Mouse (Mus musculus): ENCODE measurements around the gene Caskin2. TPM values are rescaled to one million over a fixed set of nuclear protein-coding genes. Genes with fewer than 3 reads are reported as not detected.

The Caskin2 gene
- polyA plus RNA-seq, 1 experiment: 52.6 TPM

GRCm38 (mm10) chr11:115775821-115776665 lies 37.4 kb downstream of the Caskin2 start:
- no peaks in the 10 kb centered on the region for H3K27me3 ChIP-seq (ENCODE audit: control insufficient read depth, insufficient read depth, low read length)
- H3K27ac ChIP-seq (ENCODE audit: insufficient read depth, low read depth, low read length): no peak overlapping the region
- H3K4me3 ChIP-seq (ENCODE audit: low read depth, low read length): no peak overlapping the region
- TF ChIP-seq POLR2A (IDR thresholded peaks at IDR 0.05; ENCODE audit: low read depth, low read length) (no peak), CTCF (IDR thresholded peaks at IDR 0.05; ENCODE audit: extremely low read depth, insufficient read length, insufficient replicate concordance, low read depth, low read length) (no peak)
- 76% methylated on average over 18 of the region's 18 CpGs for WGBS
- H3K4me1 ChIP-seq (ENCODE audit: control insufficient read depth, insufficient read depth, insufficient read length, low read length): peaks cover 25% of the 10 kb centered on the region
- no peaks in the 10 kb centered on the region for H3K36me3 ChIP-seq (ENCODE audit: control insufficient read depth, insufficient read depth, low read length)

- no peaks in the 10 kb centered on the region for H3K36me3 ChIP-seq (ENCODE audit: control insufficient read depth, insufficient read depth, low read length)
- TF ChIP-seq POLR2A (IDR thresholded peaks at IDR 0.05; ENCODE audit: low read depth, low read length) (no peak), CTCF (IDR thresholded peaks at IDR 0.05; ENCODE audit: extremely low read depth, insufficient read length, insufficient replicate concordance, low read depth, low read length) (no peak)
- peaks cover 16% of the 10 kb centered on the region for H3K4me1 ChIP-seq (ENCODE audit: control insufficient read depth, insufficient read depth, insufficient read length, low read length)
- no peaks in the 10 kb centered on the region for H3K27me3 ChIP-seq (ENCODE audit: control insufficient read depth, insufficient read depth, low read length)
- H3K4me3 ChIP-seq (ENCODE audit: low read depth, low read length): no peak overlapping the region
- H3K27ac ChIP-seq (ENCODE audit: insufficient read depth, low read depth, low read length): no peak overlapping the region
- WGBS: 73% methylated on average over 4 of the region's 4 CpGs
Observed at GRCm38 (mm10) chr11:115774653-115775052, 38.8 kb downstream of the Caskin2 start.

- no peak overlapping the region for H3K27ac ChIP-seq (ENCODE audit: insufficient read depth, low read depth, low read length)
- no peaks in the 10 kb centered on the region; the same call in 1 of the 2 replicates for H3K4me1 ChIP-seq (ENCODE audit: control insufficient read depth, insufficient read depth, insufficient read length, low read length)
- no peaks in the 10 kb centered on the region for H3K27me3 ChIP-seq (ENCODE audit: control insufficient read depth, insufficient read depth, low read length)
- no peaks in the 10 kb centered on the region for H3K36me3 ChIP-seq (ENCODE audit: control insufficient read depth, insufficient read depth, low read length)
- TF ChIP-seq CTCF (IDR thresholded peaks at IDR 0.05; ENCODE audit: extremely low read depth, insufficient read length, insufficient replicate concordance, low read depth, low read length) (no peak), POLR2A (IDR thresholded peaks at IDR 0.05; ENCODE audit: low read depth, low read length) (no peak)
- H3K4me3 ChIP-seq (ENCODE audit: low read depth, low read length): no peak overlapping the region
- WGBS: 81% methylated on average over 3 of the region's 3 CpGs
Observed at GRCm38 (mm10) chr11:115768896-115769295, 44.5 kb downstream of the Caskin2 start.

- Histone ChIP-seq H3K36me3 (ENCODE audit: control insufficient read depth, insufficient read depth, low read length) (no peaks in the 10 kb centered on the region), H3K27me3 (ENCODE audit: control insufficient read depth, insufficient read depth, low read length) (no peaks in the 10 kb centered on the region), H3K4me1 (ENCODE audit: control insufficient read depth, insufficient read depth, insufficient read length, low read length) (no peaks in the 10 kb centered on the region; the same call in 1 of the 2 replicates), H3K4me3 (ENCODE audit: low read depth, low read length) (peak overlapping the region; percentile 94; the same call in 1 of the 2 replicates), H3K27ac (ENCODE audit: insufficient read depth, low read depth, low read length) (peak overlapping the region; percentile 75)
- TF ChIP-seq POLR2A (IDR thresholded peaks at IDR 0.05; ENCODE audit: low read depth, low read length): no peak
- TF ChIP-seq CTCF (IDR thresholded peaks at IDR 0.05; ENCODE audit: extremely low read depth, insufficient read length, insufficient replicate concordance, low read depth, low read length): no peak
- WGBS: 50% methylated on average over 8 of the region's 8 CpGs
Observed at GRCm38 (mm10) chr11:115766981-115767380, 46.5 kb downstream of the Caskin2 start.

- H3K36me3 ChIP-seq (ENCODE audit: control insufficient read depth, insufficient read depth, low read length): no peaks in the 10 kb centered on the region
- TF ChIP-seq POLR2A (IDR thresholded peaks at IDR 0.05; ENCODE audit: low read depth, low read length): no peak
- TF ChIP-seq CTCF (IDR thresholded peaks at IDR 0.05; ENCODE audit: extremely low read depth, insufficient read length, insufficient replicate concordance, low read depth, low read length): no peak
Observed at GRCm38 (mm10) chr11:115766356-115766943, 47.0 kb downstream of the Caskin2 start.

GRCm38 (mm10) chr11:115765607-115766141 lies 47.8 kb downstream of the Caskin2 start:
- TF ChIP-seq CTCF (IDR thresholded peaks at IDR 0.05; ENCODE audit: extremely low read depth, insufficient read length, insufficient replicate concordance, low read depth, low read length) (no peak), POLR2A (IDR thresholded peaks at IDR 0.05; ENCODE audit: low read depth, low read length) (no peak)
- H3K4me3 ChIP-seq (ENCODE audit: low read depth, low read length): peak overlapping the region; percentile 94
- H3K36me3 ChIP-seq (ENCODE audit: control insufficient read depth, insufficient read depth, low read length): no peaks in the 10 kb centered on the region
- H3K4me1 ChIP-seq (ENCODE audit: control insufficient read depth, insufficient read depth, insufficient read length, low read length): no peaks in the 10 kb centered on the region; the same call in 1 of the 2 replicates
- H3K27me3 ChIP-seq (ENCODE audit: control insufficient read depth, insufficient read depth, low read length): no peaks in the 10 kb centered on the region
- peak overlapping the region; percentile 75 for H3K27ac ChIP-seq (ENCODE audit: insufficient read depth, low read depth, low read length)
- under 1% methylated on average over 34 of the region's 34 CpGs for WGBS

More at GRCm38 (mm10) chr11:115766356-115766943, 47.0 kb downstream of the Caskin2 start:
- Histone ChIP-seq H3K27ac (ENCODE audit: insufficient read depth, low read depth, low read length) (peak overlapping the region; percentile 75), H3K4me3 (ENCODE audit: low read depth, low read length) (peak overlapping the region; percentile 94), H3K4me1 (ENCODE audit: control insufficient read depth, insufficient read depth, insufficient read length, low read length) (no peaks in the 10 kb centered on the region; the same call in 1 of the 2 replicates), H3K27me3 (ENCODE audit: control insufficient read depth, insufficient read depth, low read length) (no peaks in the 10 kb centered on the region)
- 19% methylated on average over 13 of the region's 13 CpGs for WGBS

Data from small intestine, adult 2 months (tissue).